Mouse (Mus musculus) G1E (cell line): ENCODE data around the gene 1700029I15Rik. TPM values are rescaled to one million over a fixed set of nuclear protein-coding genes. Genes with fewer than 3 reads are reported as not detected.

ENCODE experiments used
- ATAC-seq: 2 replicates; pipeline ENCODE4 v1.8.0; 2016; ENCODE audit warnings: mild to moderate bottlenecking; ENCODE audit not compliant: insufficient number of reproducible peaks, poor library complexity, low FRiP score, severe bottlenecking; ENCODE audit errors: extremely low read depth
- DNase-seq: peaks from one replicate; pipeline ENCODE4 v3.0.0; 2012; ENCODE audit warnings: low spot score
- H3K27me3 ChIP-seq: 2 replicates; pipeline ENCODE4 v1.6.1; 2012; ENCODE audit warnings: mild to moderate bottlenecking, low read length, inconsistent platforms; ENCODE audit not compliant: insufficient read depth
- H3K36me3 ChIP-seq: replicated peaks from 2 replicates; pipeline ENCODE3; 2012; ENCODE audit warnings: mild to moderate bottlenecking, inconsistent platforms
- H3K4me1 ChIP-seq: 2 replicates; pipeline ENCODE4 v1.6.1; 2012; ENCODE audit warnings: low read depth, low read length, inconsistent platforms, mixed read lengths; ENCODE audit not compliant: insufficient read depth
- H3K4me3 ChIP-seq: 2 replicates; pipeline ENCODE4 v1.5.1; 2012; ENCODE audit warnings: low read depth, mild to moderate bottlenecking, inconsistent platforms, low read length, moderate library complexity, mixed read lengths
- H3K9me3 ChIP-seq: replicated peaks from 2 replicates; pipeline ENCODE4 v1.6.1; 2012; ENCODE audit warnings: inconsistent platforms
- CTCF ChIP-seq: IDR thresholded peaks from 2 replicates; pipeline ENCODE4 v1.5.1; 2012; ENCODE audit warnings: low read depth, low read length, inconsistent platforms, mixed read lengths
- GATA1 ChIP-seq: IDR thresholded peaks from 2 replicates; pipeline ENCODE4 v1.6.1; 2012; ENCODE audit warnings: borderline replicate concordance, low read length, inconsistent platforms, mixed read lengths
- GATA2 ChIP-seq: IDR thresholded peaks from 2 replicates; pipeline ENCODE4 v1.6.1; 2012; ENCODE audit warnings: low read depth, low read length, inconsistent platforms, borderline replicate concordance
- POLR2AphosphoS5 ChIP-seq: IDR thresholded peaks from 2 replicates; pipeline ENCODE4 v1.6.1; 2012; ENCODE audit warnings: low read depth, low read length, inconsistent platforms; ENCODE audit not compliant: insufficient replicate concordance
- TAL1 ChIP-seq: conservative IDR thresholded peaks from 2 replicates; pipeline ENCODE4 v1.6.1; 2012; ENCODE audit warnings: low read depth, low read length, inconsistent platforms, mixed read lengths
- polyA plus RNA-seq: library from polyadenylated mRNA; stranded (reverse); fragments of >175 nt; gene quantifications from 2 replicates; pipeline ENCODE4 v1.2.3, GENCODE M21; 2012
- total RNA-seq, 2 experiments: library from RNA; stranded (forward) in 1 of 2; stranded (reverse) in 1 of 2; fragments of 200-1000 nt in 1 of 2; fragments of >200 nt in 1 of 2; fragmentation: Nextera tagmentation in 1 of 2; gene quantifications; 2 replicates each; pipeline ENCODE4 v1.2.3; 2014 to 2017

The 1700029I15Rik gene
- total and polyA plus RNA-seq, 3 experiments, result 0.55 to 0.93 TPM; not detected in 1

DNA sequence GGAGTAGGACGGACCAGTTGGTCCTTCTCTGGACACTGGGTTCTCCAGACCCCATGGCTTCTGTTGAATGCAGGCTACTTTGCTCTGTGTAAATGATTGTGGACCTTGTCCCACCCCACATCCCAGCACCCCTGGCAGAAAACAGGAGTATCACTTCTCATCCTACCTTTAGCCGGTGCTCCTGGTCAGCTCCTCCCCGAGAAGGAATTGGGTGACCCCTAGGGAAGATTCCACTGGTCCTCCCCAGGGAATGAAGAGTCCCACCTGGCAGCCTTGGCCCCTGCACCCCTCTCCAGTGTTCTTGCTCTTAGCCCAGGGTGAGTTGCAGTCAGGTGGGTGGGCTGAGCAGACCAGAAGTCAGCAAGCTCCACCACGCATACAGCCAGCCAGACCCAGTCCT lies 18.3 kb upstream of the 1700029I15Rik start:
- no peak for ATAC-seq
- Histone ChIP-seq H3K9me3 (no peaks in the 10 kb centered on the region), H3K36me3 (peaks cover 27% of the 10 kb centered on the region), H3K27me3 (peaks cover 41% of the 10 kb centered on the region; the same call in 1 of the 2 replicates), H3K4me3 (no peak overlapping the region), H3K4me1 (peaks cover 6% of the 10 kb centered on the region; the same call in 1 of the 2 replicates)
- DNase-seq, result no peak
- TF ChIP-seq TAL1 (no peak), CTCF (no peak), POLR2AphosphoS5 (no peak), GATA2 (no peak), GATA1 (no peak)

DNA sequence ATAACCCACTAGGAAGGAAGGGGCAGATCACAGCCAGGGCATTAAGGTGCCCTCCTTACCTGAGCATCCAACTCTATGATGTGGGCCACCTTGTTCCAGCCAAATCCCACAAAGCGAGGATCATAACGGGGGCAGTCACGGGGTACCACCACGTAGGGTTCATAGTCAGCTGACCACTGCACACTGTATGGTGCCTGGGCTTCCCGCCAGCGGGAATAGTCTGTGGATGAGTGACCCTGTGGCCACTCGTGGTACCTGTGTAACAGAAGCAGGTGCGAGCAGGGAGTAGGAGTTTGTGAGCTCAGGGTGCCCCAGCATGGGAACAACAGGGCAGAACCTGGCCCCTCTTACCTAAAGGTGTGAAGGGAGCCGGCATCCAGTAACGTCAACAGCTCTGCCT lies 16.8 kb upstream of the 1700029I15Rik start:
- Histone ChIP-seq H3K27me3 (peaks cover 54% of the 10 kb centered on the region), H3K9me3 (no peaks in the 10 kb centered on the region), H3K36me3 (peaks cover 13% of the 10 kb centered on the region), H3K4me1 (peaks cover 8% of the 10 kb centered on the region; the same call in 1 of the 2 replicates), H3K4me3 (no peak overlapping the region; the same call in 1 of the 2 replicates)
- DNase-seq (no peak), ATAC-seq (no peak)
- no peak for TF ChIP-seq CTCF
- TF ChIP-seq GATA1, result no peak
- TF ChIP-seq POLR2AphosphoS5, result no peak
- TF ChIP-seq GATA2, result no peak
- no peak for TF ChIP-seq TAL1

DNA sequence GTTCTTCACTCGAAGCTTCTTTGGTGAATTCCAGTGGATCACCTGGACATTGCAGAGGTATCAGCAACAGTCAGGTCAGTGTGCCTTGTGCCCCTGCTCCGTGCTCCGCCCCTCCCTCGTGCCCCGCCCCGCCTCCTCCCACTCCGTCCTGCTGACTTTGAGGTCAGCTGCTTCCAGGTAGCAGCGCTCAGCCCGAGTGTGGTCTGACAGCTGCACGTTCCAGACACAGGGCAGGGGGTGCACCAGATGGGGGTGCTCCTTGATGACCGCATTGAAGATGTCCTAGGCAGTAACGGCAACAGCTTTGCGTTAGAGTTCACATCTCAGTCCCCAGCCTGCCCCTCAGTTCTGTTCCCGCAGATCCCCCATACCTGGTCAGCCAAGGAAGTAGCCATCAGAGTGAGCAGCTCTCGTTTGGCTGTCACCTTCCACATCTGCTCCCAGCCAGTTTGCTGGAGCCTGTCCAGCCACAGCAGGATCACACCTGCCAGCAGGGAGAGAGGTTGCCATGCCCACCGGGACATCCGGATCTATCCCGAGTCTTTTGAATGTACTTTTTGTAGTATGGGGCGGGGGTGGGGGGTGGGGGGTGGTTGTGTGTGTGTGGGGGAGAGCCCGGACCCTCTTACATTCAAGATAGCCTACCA lies 14.8 kb upstream of the 1700029I15Rik start:
- TF ChIP-seq CTCF (no peak), GATA2 (no peak), GATA1 (no peak), POLR2AphosphoS5 (no peak), TAL1 (no peak)
- H3K27me3 ChIP-seq, result peaks cover 74% of the 10 kb centered on the region
- no peaks in the 10 kb centered on the region for H3K9me3 ChIP-seq
- ATAC-seq (no peak), DNase-seq (no peak)
- H3K36me3 ChIP-seq, result peaks cover 6% of the 10 kb centered on the region
- H3K4me3 ChIP-seq, result no peak overlapping the region
- peaks cover 11% of the 10 kb centered on the region; the same call in 1 of the 2 replicates for H3K4me1 ChIP-seq

- no peaks in the 10 kb centered on the region for H3K36me3 ChIP-seq
These were observed 12.0 kb upstream of the 1700029I15Rik start for GRCm38 (mm10) chr2:92370375-92370774.

GRCm38 (mm10) chr2:92370821-92371805 lies 11.2 kb upstream of the 1700029I15Rik start:
- no peak for TF ChIP-seq POLR2AphosphoS5
- H3K4me3 ChIP-seq, result peak overlapping the region; percentile 11; the same call in 1 of the 2 replicates
- no peak for ATAC-seq

More at GRCm38 (mm10) chr2:92370375-92370774, 12.0 kb upstream of the 1700029I15Rik start:
- DNase-seq, result no peak
- no peaks in the 10 kb centered on the region for H3K9me3 ChIP-seq
- H3K27me3 ChIP-seq, result peaks cover 67% of the 10 kb centered on the region
- TF ChIP-seq POLR2AphosphoS5, result no peak
- TF ChIP-seq GATA2, result no peak
- no peak for TF ChIP-seq GATA1
- TF ChIP-seq CTCF, result no peak
- no peak for TF ChIP-seq TAL1
- peaks cover 28% of the 10 kb centered on the region for H3K4me1 ChIP-seq
- ATAC-seq, result no peak
- no peak overlapping the region for H3K4me3 ChIP-seq

GRCm38 (mm10) chr2:92371971-92372690 lies 10.2 kb upstream of the 1700029I15Rik start:
- no peak for DNase-seq
- no peak for ATAC-seq

More at GRCm38 (mm10) chr2:92370821-92371805, 11.2 kb upstream of the 1700029I15Rik start:
- peaks cover 33% of the 10 kb centered on the region for H3K4me1 ChIP-seq
- DNase-seq, result no peak
- H3K27me3 ChIP-seq, result peaks cover 61% of the 10 kb centered on the region
- no peaks in the 10 kb centered on the region for H3K36me3 ChIP-seq
- no peaks in the 10 kb centered on the region for H3K9me3 ChIP-seq

More at GRCm38 (mm10) chr2:92371971-92372690, 10.2 kb upstream of the 1700029I15Rik start:
- Histone ChIP-seq H3K4me1 (peaks cover 42% of the 10 kb centered on the region), H3K4me3 (no peak overlapping the region), H3K36me3 (peaks cover 9% of the 10 kb centered on the region), H3K9me3 (no peaks in the 10 kb centered on the region), H3K27me3 (peaks cover 53% of the 10 kb centered on the region)
- TF ChIP-seq CTCF (no peak), GATA2 (no peak), TAL1 (no peak), POLR2AphosphoS5 (no peak), GATA1 (no peak)
